Mouse (Mus musculus) intestine, embryonic 15.5 days (tissue): ENCODE measurements around the gene Kdelc1. TPM values are rescaled to one million over a fixed set of nuclear protein-coding genes. Genes with fewer than 3 reads are reported as not detected.

Source experiments
- ATAC-seq: fragments of 200-750 bp; cut with Nextera tagmentation; 2 replicates; pipeline ENCODE4 v1.8.0; 2017; ENCODE audit warnings: moderate TSS enrichment, moderate library complexity
- H3K27ac ChIP-seq: fragments of 300-500 bp; sonication (generic); 2 replicates; pipeline ENCODE4 v1.5.1; 2015; ENCODE audit warnings: mild to moderate bottlenecking, inconsistent platforms
- H3K27me3 ChIP-seq: fragments of 300-500 bp; sonication (generic); replicated peaks from 2 replicates; pipeline ENCODE4 v1.6.1; 2015; ENCODE audit warnings: inconsistent platforms
- H3K36me3 ChIP-seq: fragments of 300-500 bp; sonication (generic); 2 replicates; pipeline ENCODE4 v1.6.1; 2015; ENCODE audit warnings: inconsistent platforms
- H3K4me1 ChIP-seq: fragments of 300-500 bp; sonication (generic); replicated peaks from 2 replicates; pipeline ENCODE4 v1.6.1; 2015; ENCODE audit warnings: inconsistent platforms
- H3K4me2 ChIP-seq: fragments of 300-500 bp; sonication (generic); replicated peaks from 2 replicates; pipeline ENCODE4 v1.6.1; 2015; ENCODE audit warnings: mild to moderate bottlenecking, inconsistent platforms
- H3K4me3 ChIP-seq: fragments of 300-500 bp; sonication (generic); replicated peaks from 2 replicates; pipeline ENCODE4 v1.5.1; 2015; ENCODE audit warnings: inconsistent platforms
- H3K9ac ChIP-seq: fragments of 300-500 bp; sonication (generic); 2 replicates; pipeline ENCODE4 v1.6.1; 2015; ENCODE audit warnings: inconsistent platforms
- H3K9me3 ChIP-seq: fragments of 300-500 bp; sonication (generic); 2 replicates; pipeline ENCODE4 v1.6.1; 2016; ENCODE audit warnings: inconsistent platforms
- WGBS: fragments of 180-500 bp; shearing (Covaris S2); methylation state at CpG from one replicate; pipeline ENCODE4 v1.1.7; 2015; 5-methylcytosine and 5-hydroxymethylcytosine counted together
- polyA plus RNA-seq: library from polyadenylated mRNA; unstranded; fragments of >200 nt; fragmentation: Nextera tagmentation; extraction: Ambion mirVana; gene quantifications from 2 replicates; pipeline ENCODE4 v1.2.1, GENCODE M21; 2015

Kdelc1 gene
- polyA plus RNA-seq, 1 experiment from 2014 or later, result 53.3 TPM

GRCm38 (mm10) chr1:44125590-44125989 is 7.0 kb upstream of the Kdelc1 start:
- Histone ChIP-seq H3K9me3 (no peaks in the 10 kb centered on the region), H3K36me3 (peaks cover 6% of the 10 kb centered on the region; the same call in 1 of the 2 replicates), H3K9ac (no peak overlapping the region), H3K27me3 (no peaks in the 10 kb centered on the region), H3K27ac (no peak overlapping the region), H3K4me2 (no peak overlapping the region), H3K4me3 (no peak overlapping the region), H3K4me1 (no peaks in the 10 kb centered on the region)
- ATAC-seq, result no peak
- 93% methylated on average over 4 of the region's 4 CpGs for WGBS

- Histone ChIP-seq H3K36me3 (peaks cover 6% of the 10 kb centered on the region; the same call in 1 of the 2 replicates), H3K9ac (no peak overlapping the region), H3K4me1 (no peaks in the 10 kb centered on the region), H3K4me3 (no peak overlapping the region), H3K27ac (no peak overlapping the region), H3K9me3 (no peaks in the 10 kb centered on the region), H3K4me2 (no peak overlapping the region), H3K27me3 (no peaks in the 10 kb centered on the region)
- ATAC-seq, result no peak
- 71% methylated on average over 3 of the region's 3 CpGs for WGBS
Observed at GRCm38 (mm10) chr1:44122256-44122655, 3.6 kb upstream of the Kdelc1 start.

- peaks cover 6% of the 10 kb centered on the region; the same call in 1 of the 2 replicates for H3K36me3 ChIP-seq
- ATAC-seq, result peak; percentile 63
- H3K27ac ChIP-seq, result peak overlapping the region; percentile 97
- H3K4me1 ChIP-seq, result no peaks in the 10 kb centered on the region
- no peaks in the 10 kb centered on the region for H3K9me3 ChIP-seq
- H3K4me2 ChIP-seq, result peak overlapping the region; percentile 74
- WGBS, result 6% methylated on average over 6 of the region's 6 CpGs
- H3K9ac ChIP-seq, result peak overlapping the region; percentile 79
- peak overlapping the region; percentile 52 for H3K4me3 ChIP-seq
- H3K27me3 ChIP-seq, result no peaks in the 10 kb centered on the region
Observed at GRCm38 (mm10) chr1:44120074-44120406, 1.4 kb upstream of the Kdelc1 start.

GRCm38 (mm10) chr1:44119201-44120073 is 829 bp upstream of the Kdelc1 start:
- under 1% methylated on average over 42 of the region's 43 CpGs for WGBS

GRCm38 (mm10) chr1:44117571-44117970 is 1.0 kb downstream of the Kdelc1 start:
- H3K4me3 ChIP-seq, result no peak overlapping the region
- no peak overlapping the region for H3K9ac ChIP-seq
- H3K4me2 ChIP-seq, result peak overlapping the region; percentile 74
- H3K36me3 ChIP-seq, result no peaks in the 10 kb centered on the region; the same call in 1 of the 2 replicates
- no peaks in the 10 kb centered on the region for H3K9me3 ChIP-seq
- H3K27me3 ChIP-seq, result no peaks in the 10 kb centered on the region
- no peaks in the 10 kb centered on the region for H3K4me1 ChIP-seq
- no peak for ATAC-seq
- H3K27ac ChIP-seq, result no peak overlapping the region

More at GRCm38 (mm10) chr1:44119201-44120073, 829 bp upstream of the Kdelc1 start:
- no peaks in the 10 kb centered on the region for H3K9me3 ChIP-seq
- H3K9ac ChIP-seq, result peak overlapping the region; percentile 79
- H3K27me3 ChIP-seq, result no peaks in the 10 kb centered on the region
- ATAC-seq, result peak; percentile 90
- peak overlapping the region; percentile 97 for H3K27ac ChIP-seq
- H3K4me3 ChIP-seq, result peak overlapping the region; percentile 52
- H3K4me2 ChIP-seq, result peak overlapping the region; percentile 74
- peaks cover 6% of the 10 kb centered on the region; the same call in 1 of the 2 replicates for H3K36me3 ChIP-seq
- H3K4me1 ChIP-seq, result no peaks in the 10 kb centered on the region

GRCm38 (mm10) chr1:44102939-44103338 is 15.7 kb downstream of the Kdelc1 start:
- Histone ChIP-seq H3K27ac (no peak overlapping the region), H3K4me3 (peak overlapping the region; percentile 87; the same call in 1 of the 2 replicates), H3K9me3 (no peaks in the 10 kb centered on the region), H3K4me2 (peak overlapping the region; percentile 70), H3K4me1 (peaks cover 8% of the 10 kb centered on the region; the same call in 1 of the 2 replicates), H3K27me3 (no peaks in the 10 kb centered on the region), H3K36me3 (peaks cover 4% of the 10 kb centered on the region), H3K9ac (peak overlapping the region; percentile 24; the same call in 1 of the 2 replicates)
- no peak for ATAC-seq
- 13% methylated on average over 5 of the region's 5 CpGs for whole genome bisulfite sequencing

- under 1% methylated on average over 55 of the region's 55 CpGs for WGBS
- H3K27me3 ChIP-seq, result no peaks in the 10 kb centered on the region
- H3K4me3 ChIP-seq, result peak within 1 kb of the TSS; percentile 87
- ATAC-seq, result peak; percentile 98
- H3K36me3 ChIP-seq, result peaks cover 3% of the 10 kb centered on the region; the same call in 1 of the 2 replicates
- H3K4me1 ChIP-seq, result peaks cover 8% of the 10 kb centered on the region; the same call in 1 of the 2 replicates
- peak within 1 kb of the TSS; percentile 95 for H3K27ac ChIP-seq
- no peaks in the 10 kb centered on the region for H3K9me3 ChIP-seq
- peak within 1 kb of the TSS; percentile 70 for H3K4me2 ChIP-seq
- peak within 1 kb of the TSS; percentile 83 for H3K9ac ChIP-seq
Observed at GRCm38 (mm10) chr1:44102259-44102717, 16.3 kb downstream of the Kdelc1 start, which contains the start of gene Tex30. Tex30 (minus strand) TSS chr1:44102441.

- Histone ChIP-seq H3K9ac (peak overlapping the region; percentile 83), H3K27me3 (no peaks in the 10 kb centered on the region), H3K4me2 (peak overlapping the region; percentile 70), H3K4me1 (peaks cover 8% of the 10 kb centered on the region; the same call in 1 of the 2 replicates), H3K9me3 (no peaks in the 10 kb centered on the region), H3K36me3 (peaks cover 8% of the 10 kb centered on the region; the same call in 1 of the 2 replicates), H3K4me3 (peak overlapping the region; percentile 87), H3K27ac (peak overlapping the region; percentile 95)
- peak; percentile 85 for ATAC-seq
- WGBS, result under 1% methylated on average over 55 of the region's 55 CpGs
Observed at GRCm38 (mm10) chr1:44101448-44102225, 17.0 kb downstream of the Kdelc1 start.

GRCm38 (mm10) chr1:44064625-44065024 is 54.0 kb downstream of the Kdelc1 start:
- Histone ChIP-seq H3K4me3 (no peak overlapping the region), H3K4me2 (no peak overlapping the region), H3K9me3 (no peaks in the 10 kb centered on the region), H3K36me3 (no peaks in the 10 kb centered on the region), H3K4me1 (no peaks in the 10 kb centered on the region), H3K9ac (no peak overlapping the region), H3K27ac (no peak overlapping the region), H3K27me3 (no peaks in the 10 kb centered on the region)
- ATAC-seq, result no peak
- 3% methylated on average over 1 of the region's 1 CpGs for WGBS

GRCm38 (mm10) chr1:44063439-44063838 is 55.2 kb downstream of the Kdelc1 start:
- Histone ChIP-seq H3K27me3 (no peaks in the 10 kb centered on the region), H3K27ac (no peak overlapping the region), H3K9ac (no peak overlapping the region), H3K4me3 (no peak overlapping the region), H3K36me3 (no peaks in the 10 kb centered on the region), H3K4me1 (no peaks in the 10 kb centered on the region), H3K4me2 (no peak overlapping the region), H3K9me3 (no peaks in the 10 kb centered on the region)
- ATAC-seq, result no peak
- WGBS, result 96% methylated on average over 6 of the region's 6 CpGs

- H3K27me3 ChIP-seq, result no peaks in the 10 kb centered on the region
- no peak within 1 kb of the TSS for H3K4me3 ChIP-seq
- no peak within 1 kb of the TSS for H3K4me2 ChIP-seq
- no peaks in the 10 kb centered on the region for H3K36me3 ChIP-seq
- H3K9ac ChIP-seq, result no peak within 1 kb of the TSS
- no peaks in the 10 kb centered on the region for H3K4me1 ChIP-seq
- no peak within 1 kb of the TSS for H3K27ac ChIP-seq
- 88% methylated on average over 2 of the region's 2 CpGs for WGBS
- H3K9me3 ChIP-seq, result no peaks in the 10 kb centered on the region
- no peak for ATAC-seq
Observed at GRCm38 (mm10) chr1:44061836-44062235, 56.8 kb downstream of the Kdelc1 start, which contains the start of gene Gm8251. Gm8251 (minus strand) TSS chr1:44061936.

- WGBS, result 85% methylated on average over 3 of the region's 3 CpGs
- Histone ChIP-seq H3K9ac (no peak overlapping the region), H3K4me2 (no peak overlapping the region), H3K27me3 (no peaks in the 10 kb centered on the region), H3K36me3 (no peaks in the 10 kb centered on the region), H3K4me3 (no peak overlapping the region), H3K9me3 (no peaks in the 10 kb centered on the region), H3K4me1 (no peaks in the 10 kb centered on the region), H3K27ac (no peak overlapping the region)
- no peak for ATAC-seq
Observed at GRCm38 (mm10) chr1:44057805-44058204, 60.8 kb downstream of the Kdelc1 start.
